Mouse (Mus musculus) A20 (cell line): ENCODE measurements around the gene Gmeb2.
A peak's percentile ranks its signal among the peaks of the same experiment; 100 is the strongest.

ENCODE experiments used
- DNase-seq: peaks from one replicate; pipeline ENCODE4 v3.0.0-alpha.2; 2011; ENCODE audit warnings: low read depth, low spot score

Gene Gmeb2

DNA sequence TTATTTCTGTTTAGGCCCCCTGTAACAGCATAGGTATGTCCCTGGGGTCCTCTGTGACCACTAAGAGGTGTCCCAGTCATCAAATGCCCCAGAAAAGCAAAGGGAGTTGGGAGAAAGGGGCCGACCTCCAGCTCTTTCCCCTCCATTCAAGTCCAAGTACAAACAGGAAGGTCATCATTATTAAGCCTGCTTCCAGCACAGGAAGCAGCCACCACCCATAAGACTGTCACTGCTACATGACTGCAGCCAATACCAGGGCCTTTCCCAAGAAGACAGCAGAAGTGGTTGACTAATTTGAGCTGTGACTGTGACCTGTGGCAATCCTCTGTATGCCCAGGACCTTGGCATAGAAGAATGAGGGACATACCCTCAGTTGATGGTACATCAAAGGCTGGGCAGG is 59.5 kb downstream of the Gmeb2 start:
- no peak for DNase-seq

DNA sequence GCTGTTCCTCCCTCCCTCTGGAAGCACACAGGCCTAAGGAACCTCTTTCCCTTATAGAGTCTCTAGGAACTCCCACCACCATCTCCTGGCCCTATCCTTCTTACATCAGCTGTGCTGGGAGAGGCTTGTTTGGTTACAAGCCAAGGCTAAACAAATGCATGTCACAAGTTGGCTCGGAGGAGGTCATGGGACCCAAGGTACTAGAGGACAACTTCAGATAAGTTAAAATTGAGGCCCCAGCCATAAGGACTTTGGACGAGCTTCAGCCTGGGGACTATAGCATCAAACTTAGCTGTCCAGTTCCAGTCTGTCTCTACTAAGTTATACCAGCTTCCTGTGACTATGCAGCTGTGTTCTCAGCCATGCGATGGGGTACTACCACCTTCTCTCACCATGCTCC is 60.7 kb downstream of the Gmeb2 start:
- DNase-seq = no peak

DNA sequence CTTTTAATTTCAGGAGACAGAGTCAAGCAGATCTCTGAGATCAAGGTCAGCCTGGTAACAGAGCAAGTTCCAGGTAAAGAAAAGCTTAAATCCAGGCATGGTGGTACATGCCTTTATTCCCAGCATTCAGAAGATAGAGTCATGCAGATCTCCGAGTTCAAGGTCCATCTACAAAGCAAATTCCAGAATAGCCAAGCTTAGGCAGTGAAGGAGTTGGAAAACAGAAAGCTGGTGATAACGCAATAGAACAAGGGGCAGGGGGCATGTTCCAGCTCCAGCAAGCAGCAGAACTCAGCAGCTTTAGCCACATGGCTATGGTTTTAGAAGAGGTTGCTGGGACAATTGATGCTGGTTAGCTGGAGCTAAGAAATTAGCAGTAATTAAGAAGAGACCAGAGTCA is 62.8 kb downstream of the Gmeb2 start:
- DNase-seq = no peak

DNA sequence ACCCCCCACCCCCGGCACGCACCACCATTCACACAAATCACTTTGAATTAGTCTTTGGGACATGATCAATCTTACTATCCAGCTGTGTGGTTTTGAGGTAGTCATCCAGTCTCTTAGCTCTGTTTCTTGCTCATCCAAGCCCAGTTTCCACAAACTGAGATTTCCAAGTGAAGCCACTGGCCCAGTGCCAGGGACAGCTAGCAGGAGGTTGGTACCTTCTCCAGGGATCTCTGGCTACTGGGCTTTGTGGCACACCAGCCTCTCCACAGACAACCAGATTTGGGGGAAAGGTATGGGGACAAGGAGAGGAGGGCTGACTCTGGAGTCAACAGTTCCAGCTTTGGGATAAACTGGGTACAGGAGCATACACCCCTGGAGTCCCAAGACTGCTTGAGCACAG is 67.5 kb downstream of the Gmeb2 start:
- no peak for DNase-seq

DNA sequence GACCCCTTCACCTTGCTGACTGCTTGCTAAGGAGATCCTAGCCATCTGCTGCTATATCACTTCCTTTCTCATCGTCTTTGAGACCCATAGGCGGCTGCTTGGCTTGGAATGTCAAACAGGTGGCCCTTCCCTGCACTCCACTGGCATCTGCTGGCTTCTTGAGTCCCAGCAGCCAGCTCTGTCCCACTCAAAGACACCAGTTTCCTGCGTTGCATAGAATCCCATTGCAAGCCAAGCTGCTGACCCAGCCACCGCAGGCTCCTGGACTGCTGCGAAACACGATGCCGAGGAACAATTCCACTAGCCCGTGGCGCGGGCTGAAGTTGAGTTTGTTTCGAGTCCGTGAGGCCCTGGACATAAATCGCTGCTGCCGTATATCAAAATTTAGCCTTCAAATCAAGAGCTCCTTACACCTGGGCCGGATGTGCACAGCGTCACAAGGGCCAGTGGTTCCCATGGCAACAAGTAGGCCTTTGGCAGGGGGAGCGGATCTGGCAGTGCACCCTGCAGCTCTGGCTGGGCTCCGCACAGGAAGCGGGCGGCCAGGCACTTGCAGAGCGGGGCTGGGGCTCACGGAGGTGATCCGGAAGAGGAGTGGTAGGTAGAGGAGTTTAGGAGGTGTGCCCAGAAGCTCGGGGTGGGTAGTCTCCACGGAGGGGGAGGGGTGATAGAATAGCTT is 68.2 kb downstream of the Gmeb2 start, which contains the start of gene Fndc11:
TSS of gene Fndc11 (plus strand) at position 476 of the 679 bp plus-strand sequence.
- DNase-seq = peak; percentile 98

DNA sequence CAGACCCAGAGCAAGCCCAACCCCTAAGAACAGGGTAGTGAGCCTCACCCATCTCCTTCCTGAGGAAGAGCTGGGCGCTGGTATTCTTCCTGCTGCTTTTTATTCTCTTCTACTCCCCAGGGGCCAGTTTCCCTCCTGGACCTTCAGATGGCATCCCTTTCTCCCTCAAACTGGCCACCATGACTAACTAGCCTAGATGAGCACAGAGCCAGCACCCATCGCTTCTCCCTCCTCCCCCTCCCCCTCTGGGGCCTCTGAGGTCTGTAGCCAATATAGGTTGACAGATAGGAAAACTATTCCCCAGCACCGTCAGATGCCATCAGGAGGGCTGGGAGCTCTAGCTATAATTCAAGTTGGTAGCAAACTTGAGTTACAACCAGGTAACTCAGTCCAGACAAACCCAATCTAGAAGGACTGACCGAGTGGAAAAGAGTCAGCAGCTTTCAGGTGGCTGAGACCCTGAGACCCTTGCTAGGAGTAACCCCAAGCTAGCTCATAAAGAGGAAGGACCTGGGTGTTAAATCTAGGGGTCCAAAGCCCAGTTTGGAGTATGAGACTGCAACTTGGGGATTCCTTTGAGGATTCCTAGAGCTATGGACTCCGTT is 68.9 kb downstream of the Gmeb2 start:
- peak; percentile 63 for DNase-seq

DNA sequence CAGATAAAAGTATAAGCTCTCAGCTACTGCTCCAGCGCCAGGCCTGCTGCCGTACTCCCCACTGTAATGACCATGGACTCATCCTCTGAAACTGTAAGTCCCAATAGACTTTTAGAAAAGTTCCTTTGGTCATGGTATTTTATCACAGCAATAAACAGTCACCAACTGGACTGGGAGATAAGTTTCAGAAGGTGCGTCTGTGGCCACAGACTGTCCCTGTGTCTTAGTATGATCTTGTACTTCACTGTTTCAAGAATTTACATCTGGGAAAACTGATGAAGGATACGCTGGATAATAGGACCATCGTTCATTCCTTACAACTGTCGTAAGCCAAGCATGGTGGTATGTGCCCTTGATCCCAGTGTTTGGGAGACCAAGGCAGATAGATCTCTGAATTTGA is 71.8 kb downstream of the Gmeb2 start:
- DNase-seq = no peak

DNA sequence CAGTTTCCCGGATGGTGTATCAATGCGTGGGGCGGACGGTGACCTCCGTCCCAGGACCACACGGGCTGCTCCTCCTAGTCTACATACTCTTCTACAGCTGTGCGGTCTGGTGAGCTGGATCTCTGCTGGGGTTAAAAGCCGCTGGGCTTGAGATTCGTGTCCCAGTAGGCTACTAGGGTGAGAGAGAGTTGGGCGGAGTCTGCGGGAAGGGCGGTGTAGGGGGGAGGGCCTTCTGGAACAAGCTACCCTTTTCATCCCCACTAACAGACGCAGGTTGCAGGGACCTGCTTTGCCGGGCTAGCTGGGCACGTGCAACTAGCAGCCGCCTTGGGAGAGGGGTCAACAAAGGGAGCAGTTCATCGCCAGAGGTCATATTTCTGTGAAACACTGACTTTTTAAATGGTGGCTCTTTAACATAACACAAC is 74.8 kb downstream of the Gmeb2 start, which contains the start of gene Srms:
TSS of gene Srms (minus strand) at position 165 of the 425 bp plus-strand sequence.
- DNase-seq = no peak

DNA sequence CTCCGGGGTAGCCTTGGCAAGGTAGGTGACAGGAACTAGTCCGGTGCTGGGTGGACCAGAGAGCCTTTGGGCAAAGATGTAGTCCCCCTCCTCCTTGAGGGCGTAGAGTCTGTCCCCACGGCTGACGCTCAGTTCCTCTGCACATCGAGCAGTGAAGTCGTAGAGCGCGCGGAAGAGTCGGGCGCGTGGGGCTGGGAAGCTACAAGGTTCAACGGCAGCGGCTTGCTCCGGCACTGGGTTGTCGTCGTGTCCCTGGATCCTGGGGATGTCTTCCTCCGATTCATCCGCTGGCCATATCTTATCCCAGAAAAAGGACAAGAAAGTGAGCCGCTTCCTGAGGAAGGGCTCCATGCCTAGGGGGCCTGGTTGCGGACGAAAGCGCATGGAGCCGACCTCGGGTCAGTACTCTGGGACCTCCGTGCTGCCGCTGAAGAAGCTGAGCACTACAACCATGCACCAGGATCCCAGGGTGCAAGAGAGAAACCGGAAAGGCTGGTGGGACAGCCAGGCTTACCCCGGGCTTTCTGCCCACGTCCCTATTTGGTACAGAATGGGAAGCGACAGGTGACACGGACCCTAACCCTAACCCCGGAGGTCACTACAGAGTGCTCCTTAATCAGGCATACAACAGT is 75.3 kb downstream of the Gmeb2 start:
- DNase-seq = no peak

DNA sequence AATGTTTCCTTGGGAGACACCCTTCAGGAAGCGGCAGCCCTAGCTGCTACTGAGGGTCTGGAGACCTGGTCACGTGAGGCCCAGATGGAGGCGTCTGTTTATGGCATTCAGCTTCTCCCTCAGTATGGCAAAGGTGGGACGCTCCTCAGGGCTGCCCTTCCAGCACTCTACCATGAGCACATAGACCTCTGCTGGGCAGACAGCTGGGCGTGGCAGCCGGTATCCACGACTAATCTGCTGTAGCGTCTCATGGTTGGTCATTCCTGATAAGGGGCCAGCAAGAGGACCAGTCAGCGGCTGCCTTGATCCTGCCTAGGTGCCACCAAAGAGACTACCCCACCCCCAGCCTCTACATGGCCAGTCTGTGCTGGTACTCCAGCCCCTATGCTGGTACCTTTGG is 81.7 kb downstream of the Gmeb2 start:
- DNase-seq = no peak

DNA sequence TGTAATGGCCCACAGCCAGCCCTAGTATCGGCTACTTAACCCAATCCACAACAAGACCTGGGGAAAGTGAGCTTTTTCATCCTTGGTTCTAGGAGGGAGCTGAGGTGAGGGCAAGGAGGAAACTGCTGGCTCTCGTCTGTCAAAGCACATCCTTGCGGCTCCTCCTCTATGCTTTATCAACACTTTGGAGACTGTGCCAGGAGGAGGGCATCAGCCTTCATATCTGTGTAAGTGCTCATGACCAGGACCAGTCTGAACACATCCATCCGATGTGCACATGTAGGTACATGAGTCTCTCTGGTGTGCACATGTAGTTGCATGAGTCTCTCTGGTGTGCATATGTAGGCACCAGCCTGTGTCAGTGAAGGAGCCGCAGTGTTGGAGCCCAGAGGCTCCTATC is 82.2 kb downstream of the Gmeb2 start:
- DNase-seq = no peak

DNA sequence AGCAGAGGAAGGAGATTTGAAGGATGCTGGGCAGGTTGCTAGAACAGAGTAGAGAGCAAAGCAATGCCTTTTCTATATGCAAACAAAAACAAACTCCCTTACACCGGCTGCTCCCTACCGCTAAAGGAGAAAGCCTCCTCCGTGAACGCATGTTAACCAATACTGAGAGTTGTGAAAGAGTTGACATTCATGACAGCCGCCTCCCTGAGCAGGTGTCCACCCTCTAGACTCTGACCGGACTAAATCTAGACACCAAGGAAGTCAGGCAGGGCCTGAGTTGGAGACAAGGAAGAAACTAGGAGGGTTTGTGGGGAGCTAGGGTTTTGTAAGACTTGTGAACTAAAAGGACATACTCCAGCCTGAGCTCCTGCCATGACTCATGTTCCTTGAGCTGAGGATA is 84.9 kb downstream of the Gmeb2 start:
- no peak for DNase-seq

DNA sequence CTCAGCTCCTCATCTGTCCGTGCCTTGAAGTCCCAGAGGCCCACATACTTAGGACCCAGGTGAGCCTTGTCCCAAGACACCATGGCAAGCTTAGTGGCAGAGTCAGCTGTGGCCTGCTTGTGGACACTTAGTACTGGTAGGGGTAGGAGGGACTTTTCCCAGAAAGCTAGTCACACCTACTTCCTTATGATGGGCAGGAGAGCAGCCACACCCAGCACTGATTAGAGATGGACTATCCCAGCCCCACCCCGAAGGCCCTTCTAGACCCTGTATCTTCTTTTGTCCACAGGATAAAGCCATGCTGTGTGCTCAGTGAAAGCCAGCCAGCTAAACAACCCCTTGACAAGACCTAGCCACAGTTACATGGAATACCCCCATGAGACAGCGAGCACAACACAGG is 85.4 kb downstream of the Gmeb2 start, which contains the start of gene Ptk6:
TSS of gene Ptk6 (minus strand) at position 368 of the 400 bp plus-strand sequence.
- DNase-seq = no peak

DNA sequence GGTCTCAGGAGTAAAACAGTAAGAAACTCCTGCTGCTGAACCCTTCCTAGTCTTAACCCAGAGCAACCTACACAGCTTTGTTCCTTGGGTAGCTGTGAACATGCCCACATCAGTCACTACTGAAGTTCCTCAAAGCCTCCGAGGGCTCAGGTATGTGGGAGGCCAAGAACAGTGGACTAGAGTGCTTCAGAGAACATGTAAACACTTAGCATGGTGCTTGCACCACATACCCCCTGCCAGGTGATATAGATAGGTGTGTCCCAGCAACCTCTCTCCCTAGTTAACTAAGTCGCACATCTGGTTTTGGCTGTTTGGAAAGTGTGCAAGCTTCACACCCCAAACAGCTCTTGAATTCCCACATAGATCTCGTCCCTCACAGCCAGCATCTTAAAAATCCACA is 86.2 kb downstream of the Gmeb2 start:
- no peak for DNase-seq
